Mouse (Mus musculus) layer of hippocampus, adult 11-12 months (tissue): Measurements from ENCODE around the gene Olfr1058.
"Not testable (repeated sequence)": the region's sequence is repeated elsewhere in the genome, so short reads cannot be mapped to it uniquely, and the experiment has no call there.

Experiments used
- DNase-seq: peaks from one replicate; pipeline ENCODE4 v3.0.0; 2022; ENCODE audit warnings: low spot score

The Olfr1058 gene

DNA sequence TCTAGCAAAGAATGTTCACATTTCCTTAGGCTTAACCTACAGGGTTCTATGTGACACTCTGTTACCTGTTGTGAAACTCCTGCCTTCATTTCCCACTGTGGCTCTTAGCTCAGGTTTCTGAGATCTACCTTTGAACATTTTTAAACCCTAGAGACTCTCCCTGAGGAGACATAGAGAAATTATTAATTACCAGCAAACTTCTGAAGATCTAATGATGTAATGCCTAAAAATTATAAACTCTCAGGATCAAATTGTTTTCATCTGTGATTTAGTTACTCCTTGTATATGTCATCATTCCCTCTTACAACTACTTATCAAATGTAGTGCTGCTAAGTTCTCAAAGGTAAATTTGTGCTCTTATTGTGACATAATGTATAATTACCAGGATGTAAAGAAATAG is at the start of gene Olfr1058:
Gene Olfr1058 (minus strand): TSS at position 101 of the 400 bp plus-strand sequence.
- DNase-seq = not testable (repeated sequence)

DNA sequence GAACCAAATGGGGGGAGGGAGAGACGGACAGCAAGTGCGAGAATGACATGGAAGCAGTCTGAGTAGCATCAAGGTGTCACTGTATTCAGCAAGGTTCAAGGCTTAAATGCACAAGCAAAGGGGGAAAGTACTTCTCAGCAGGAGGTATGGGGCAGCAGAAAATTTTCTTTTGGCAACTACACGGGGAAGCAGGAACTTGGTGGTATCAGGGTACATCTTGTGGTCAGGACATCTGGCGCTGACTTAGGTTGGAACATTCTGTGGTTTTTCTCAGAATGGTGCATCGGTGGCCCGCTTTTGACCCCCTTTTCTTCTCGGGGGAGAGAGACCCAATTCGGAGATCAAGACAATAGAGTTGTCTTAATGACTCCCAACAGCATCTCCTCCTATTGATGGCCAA is 40.1 kb upstream of the Olfr1058 start:
- not testable (repeated sequence) for DNase-seq

DNA sequence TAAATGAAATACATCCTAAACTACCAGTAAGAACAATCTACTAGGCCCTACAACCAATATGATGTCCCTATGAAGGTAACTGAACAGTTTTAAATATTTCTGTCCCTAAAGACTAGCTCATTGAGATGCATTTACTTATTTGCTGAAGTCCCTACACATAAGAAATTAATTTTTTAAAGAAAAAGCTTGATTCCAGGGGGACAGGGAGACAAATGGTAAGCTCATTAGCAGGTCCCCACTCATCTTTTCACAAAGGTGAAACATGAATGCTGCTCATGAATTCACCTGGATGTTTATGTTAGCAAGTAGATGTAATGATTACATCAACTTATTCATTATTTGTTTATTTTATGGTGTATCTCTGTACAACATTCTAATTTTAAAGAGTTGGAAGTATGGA is 38.3 kb upstream of the Olfr1058 start, which contains the start of gene Olfr1062:
Gene Olfr1062 (minus strand): TSS at position 101 of the 400 bp plus-strand sequence.
- DNase-seq = not testable (repeated sequence)

DNA sequence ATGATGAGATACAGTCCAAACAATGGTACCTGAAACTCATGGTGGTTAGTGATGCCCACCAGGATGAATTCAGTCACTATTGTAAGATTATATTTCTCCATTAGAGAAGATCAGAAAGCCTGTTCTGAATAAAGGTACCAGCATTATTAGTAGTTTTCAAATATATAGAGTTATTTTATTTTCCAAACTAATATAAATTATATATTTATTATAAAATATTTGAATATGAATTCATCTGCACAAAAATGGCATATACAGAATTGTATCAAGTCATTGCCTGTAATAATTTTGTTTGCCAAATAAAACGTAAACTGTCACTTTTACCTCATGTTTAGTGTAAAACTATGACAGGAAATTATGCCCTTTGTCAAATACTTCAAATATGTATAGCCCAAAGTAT is 25.6 kb upstream of the Olfr1058 start, which contains the start of gene Olfr1061:
Gene Olfr1061 (minus strand): TSS at position 101 of the 400 bp plus-strand sequence.
- DNase-seq = no peak

DNA sequence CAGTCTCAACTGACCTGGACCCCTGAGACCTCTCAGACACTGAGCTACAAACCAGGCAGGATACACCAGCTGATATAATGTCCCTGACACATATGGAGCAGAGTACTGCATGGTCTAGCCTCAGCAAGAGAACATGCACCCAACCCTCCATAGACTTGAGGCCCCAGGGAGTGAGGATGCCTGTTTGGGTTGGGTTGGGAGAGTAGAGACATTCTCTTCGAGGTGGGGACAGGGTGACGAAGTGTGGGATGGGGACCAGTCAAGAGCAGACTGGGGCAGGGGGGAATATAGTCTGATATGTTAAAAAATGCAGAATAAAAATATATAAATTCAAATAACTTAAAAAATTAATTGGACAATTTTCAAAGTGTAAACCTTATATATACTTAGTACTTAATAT is 6.8 kb upstream of the Olfr1058 start:
- DNase-seq = no peak

DNA sequence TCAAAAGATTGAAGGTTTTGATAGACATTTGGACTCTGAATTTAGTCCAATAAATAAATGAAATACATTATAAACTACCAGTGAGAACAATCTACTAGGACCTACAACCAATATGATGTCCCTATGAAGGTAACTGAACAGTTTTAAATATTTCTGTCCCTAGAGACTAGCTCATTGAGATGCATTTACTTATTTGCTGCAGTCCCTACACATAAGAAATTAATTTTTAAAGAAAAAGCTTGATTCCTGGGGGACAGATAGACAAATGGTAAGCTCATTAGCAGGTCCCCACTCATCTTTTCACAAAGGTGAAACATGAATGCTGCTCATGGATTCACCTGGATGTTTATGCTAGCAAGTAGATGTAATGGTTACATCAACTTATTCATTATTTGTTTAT is 10.1 kb downstream of the Olfr1058 start, which contains the start of gene Olfr1057:
Gene Olfr1057 (minus strand): TSS at position 101 of the 400 bp plus-strand sequence.
- no peak for DNase-seq

DNA sequence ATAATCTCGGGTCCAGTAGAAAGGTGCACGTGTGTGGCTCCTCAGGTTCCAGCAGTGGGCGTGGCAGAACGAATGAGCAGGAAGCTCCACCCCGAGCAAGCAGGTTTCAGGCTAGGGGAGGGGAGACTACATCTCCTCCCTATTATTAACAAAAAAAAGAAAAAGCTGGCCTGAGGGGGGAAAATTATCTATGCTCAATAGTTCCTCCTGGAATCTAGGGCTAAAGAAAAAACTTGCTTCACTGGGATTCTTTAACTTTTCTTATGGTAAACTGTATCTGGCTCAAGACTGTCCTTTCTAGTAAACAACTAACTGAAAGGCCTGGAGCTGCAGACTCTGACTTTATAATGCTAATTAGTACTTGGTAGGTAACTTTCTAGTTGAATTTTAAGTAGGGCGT is 22.0 kb downstream of the Olfr1058 start:
- not testable (repeated sequence) for DNase-seq

DNA sequence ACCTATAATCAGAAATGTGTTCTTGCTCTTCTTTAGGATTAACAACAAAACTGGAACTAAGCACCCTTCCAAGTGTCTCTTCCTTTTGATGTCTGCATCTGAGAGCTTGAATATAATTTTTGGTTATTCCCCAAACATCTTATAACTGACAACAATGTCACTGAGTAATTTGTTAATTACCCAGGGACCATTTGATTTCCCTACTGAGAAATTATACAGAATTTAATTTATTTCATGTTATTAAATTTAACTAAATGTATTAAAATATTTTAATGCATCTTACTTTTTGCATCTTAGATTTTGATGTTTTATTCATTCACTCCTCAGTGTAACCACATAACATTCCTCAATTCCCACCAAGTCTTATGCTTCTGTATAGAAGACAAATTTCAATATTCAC is 26.0 kb downstream of the Olfr1058 start, which contains the start of gene Olfr1056:
Gene Olfr1056 (minus strand): TSS at position 101 of the 400 bp plus-strand sequence.
- no peak for DNase-seq

DNA sequence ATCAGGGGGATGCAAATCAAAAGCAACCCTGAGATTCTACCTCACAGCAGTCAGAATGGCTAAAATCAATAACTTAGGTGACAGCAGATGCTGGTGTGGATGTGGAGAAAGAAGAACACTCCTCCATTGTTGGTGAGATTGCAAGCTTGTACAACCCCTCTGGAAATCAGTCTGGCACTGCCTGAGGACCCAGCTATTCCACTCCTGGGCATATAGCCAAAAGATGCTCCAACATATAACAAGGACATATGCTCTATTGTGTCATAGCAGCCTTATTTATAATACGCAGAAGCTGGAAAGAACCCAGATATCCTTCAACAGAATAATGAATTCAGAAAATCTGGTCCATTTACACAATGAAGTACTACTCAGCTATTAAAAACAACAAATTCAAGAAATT is 36.6 kb downstream of the Olfr1058 start:
- peak; percentile 5 for DNase-seq

DNA sequence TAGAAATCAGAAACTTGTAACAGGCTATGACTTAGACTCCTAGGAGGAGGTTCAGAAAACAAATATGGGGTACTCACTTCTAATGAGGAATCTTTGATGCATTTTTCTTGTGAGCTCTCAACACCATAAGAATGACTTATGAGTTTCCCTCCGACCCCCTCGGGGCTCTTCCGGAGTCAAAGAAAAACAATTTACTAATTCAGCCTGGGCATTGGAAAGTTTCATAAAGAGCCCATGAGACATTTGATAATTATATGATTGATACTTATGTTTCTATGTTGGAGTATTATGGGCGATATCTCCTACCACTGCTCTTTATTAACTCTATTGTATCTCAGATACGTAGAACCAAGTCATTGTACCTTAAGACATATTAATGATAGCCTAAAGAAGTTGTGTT is 38.2 kb downstream of the Olfr1058 start, which contains the start of gene Olfr1055:
Gene Olfr1055 (minus strand): TSS at position 101 of the 400 bp plus-strand sequence.
- DNase-seq = no peak

DNA sequence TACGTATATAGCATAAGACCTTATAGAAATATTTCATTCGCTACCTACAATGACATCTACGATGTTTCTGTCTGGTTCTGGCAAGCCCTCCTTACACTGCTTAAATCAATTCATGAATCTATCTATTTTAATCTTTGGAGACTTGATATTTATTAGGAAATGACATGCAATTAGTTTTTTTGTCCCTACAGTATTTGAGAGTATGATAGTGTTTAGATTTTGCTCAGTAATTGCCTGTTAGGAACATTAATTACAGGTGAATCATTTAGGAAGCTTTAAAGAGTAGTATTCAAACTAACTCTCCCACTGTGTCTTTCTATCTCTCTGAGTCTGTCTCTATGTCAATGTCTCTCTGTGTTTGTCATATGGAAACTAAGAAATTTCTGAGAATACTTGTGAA is 53.0 kb downstream of the Olfr1058 start, which contains the start of gene Olfr1054:
Gene Olfr1054 (minus strand): TSS at position 101 of the 400 bp plus-strand sequence.
- no peak for DNase-seq
